Mouse (Mus musculus) frontal cortex, adult (tissue): ENCODE measurements around the gene Fryl.

ENCODE experiments used
- ATAC-seq: cut with Nextera tagmentation; 2 replicates; pipeline ENCODE4 v1.9.2; 2017; ENCODE audit warnings: mild to moderate bottlenecking, moderate library complexity, mixed read lengths; ENCODE audit not compliant: low TSS enrichment

The Fryl gene

DNA sequence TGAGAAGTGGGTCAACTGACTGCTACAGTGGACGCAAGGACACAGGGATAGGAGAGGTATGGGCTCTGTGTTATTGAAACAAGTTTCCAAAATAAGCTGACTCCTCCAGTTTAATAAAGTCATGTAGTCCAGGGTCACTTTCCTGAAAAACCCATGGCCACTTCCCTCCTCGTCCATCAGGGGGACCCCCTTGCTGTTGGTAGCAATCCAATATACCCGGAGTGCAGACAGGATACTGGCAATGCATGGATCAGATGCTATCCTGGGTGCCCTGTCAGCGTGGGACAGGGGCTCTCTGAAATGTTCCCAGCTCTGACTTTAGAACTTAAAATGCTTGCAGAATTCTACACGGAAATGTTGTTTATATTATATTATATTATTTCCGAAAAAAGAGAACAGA lies 34.0 kb downstream of the Fryl start:
- ATAC-seq: no peak

DNA sequence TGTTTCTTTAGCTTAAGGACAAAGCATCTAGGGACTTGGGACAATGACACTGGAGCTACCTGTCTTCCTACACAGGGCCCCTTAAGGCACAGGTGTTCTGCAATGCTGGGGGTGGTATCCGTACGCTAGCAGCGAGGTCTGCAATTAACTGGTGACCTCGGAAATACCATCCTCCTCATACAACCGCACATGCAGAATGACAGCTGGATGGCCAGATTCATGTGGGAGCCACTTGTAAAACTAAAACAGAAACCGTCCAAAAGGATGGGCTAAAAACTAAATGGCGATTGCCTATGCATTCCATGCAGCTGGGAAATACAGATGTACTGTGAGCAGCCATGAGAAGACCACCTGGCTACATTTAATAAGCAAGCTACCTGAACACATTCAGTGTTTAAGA lies 34.6 kb downstream of the Fryl start:
- no peak for ATAC-seq

DNA sequence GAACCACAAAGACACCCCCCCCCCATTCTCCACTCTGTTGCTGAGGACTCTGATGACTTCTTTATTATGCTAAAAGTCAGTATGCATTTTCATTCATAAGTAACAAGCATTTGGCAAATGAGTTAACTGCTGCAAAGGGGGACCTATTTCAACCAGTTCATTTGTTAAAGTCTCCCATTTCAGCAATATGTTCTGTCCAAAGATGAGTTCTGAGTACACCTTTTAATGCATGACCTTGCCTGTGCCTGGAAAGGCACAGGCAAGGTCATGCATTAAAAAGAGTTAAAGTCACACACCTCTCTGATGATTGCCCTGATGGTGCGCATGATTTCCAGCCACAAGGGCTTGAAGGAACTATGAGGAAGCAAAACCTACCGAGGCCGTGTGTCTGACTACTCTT lies 36.7 kb downstream of the Fryl start:
- ATAC-seq: no peak

DNA sequence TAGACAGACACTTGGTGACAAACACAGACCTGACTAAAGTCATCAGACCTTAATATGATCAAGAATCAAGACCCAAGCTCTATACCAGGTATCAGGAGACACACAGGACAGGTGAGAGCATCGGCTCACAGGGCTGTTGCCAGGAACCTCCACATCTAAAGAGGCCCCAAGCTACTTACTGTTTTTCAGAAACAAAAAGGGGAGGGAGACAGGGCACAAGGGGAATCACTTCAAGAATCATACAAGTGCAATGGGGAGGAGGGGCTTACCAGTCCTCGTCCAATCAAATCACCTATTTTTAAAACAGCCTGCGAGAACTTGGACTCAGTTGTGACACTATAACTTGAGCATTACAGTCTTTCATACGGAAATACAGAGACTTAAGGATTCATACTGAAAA lies 38.4 kb downstream of the Fryl start:
- ATAC-seq: no peak

DNA sequence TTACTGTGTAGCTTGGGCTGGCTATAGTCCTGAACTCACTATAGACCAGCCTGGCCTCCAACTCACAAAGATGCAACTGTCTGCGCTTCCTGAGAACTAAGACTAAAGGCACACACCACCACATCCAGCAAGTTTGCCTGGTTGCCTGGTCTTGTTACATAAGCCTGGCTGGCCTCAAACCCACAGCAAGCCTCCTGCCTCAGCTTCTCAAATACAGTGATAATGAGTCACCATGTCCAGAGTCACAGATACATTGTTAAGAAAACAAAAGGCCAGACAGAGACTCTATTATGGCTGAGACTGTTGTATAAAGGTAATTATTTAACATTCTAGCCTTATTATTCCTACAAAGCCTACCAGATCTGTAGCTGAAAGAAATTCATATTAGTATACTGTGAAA lies 39.3 kb downstream of the Fryl start:
- no peak for ATAC-seq

DNA sequence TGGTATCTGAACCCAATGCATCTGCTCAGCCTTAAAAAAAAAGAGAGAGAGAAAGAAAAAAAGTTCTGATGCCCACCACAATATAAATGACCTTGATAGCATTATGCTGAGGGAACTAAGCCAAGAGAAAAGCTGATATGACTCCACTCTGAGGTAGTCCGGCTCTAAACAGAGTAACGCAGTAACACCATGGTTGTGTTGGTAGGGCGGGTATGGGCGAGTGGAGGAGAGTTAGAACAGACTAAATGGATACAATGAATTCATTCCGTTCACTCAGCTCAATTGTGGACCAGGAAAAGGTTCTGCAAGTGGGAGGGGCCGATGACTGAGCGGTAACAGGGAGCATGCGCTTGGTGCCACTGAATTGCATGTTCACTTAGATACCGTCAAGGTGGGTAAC lies 40.4 kb downstream of the Fryl start:
- ATAC-seq: no peak

DNA sequence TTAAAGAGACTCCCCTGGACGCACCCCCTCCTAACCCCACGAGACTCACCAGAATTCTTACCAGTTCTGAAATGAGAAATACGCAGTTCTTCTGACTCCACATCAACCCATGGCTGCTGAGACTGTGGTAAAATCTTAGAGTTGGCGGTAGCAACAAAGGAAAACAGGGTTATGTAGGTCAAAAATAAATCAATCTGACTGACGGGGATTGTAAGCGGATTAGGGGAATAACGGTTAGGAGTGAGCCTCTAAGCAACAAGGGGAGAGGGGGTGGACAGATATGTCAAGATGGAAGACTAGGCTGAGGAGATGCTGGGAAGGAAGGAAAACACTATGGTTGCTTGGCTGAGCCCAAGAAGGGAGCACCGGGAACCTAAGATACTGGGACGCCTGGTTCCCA lies 44.0 kb downstream of the Fryl start:
- no peak for ATAC-seq

DNA sequence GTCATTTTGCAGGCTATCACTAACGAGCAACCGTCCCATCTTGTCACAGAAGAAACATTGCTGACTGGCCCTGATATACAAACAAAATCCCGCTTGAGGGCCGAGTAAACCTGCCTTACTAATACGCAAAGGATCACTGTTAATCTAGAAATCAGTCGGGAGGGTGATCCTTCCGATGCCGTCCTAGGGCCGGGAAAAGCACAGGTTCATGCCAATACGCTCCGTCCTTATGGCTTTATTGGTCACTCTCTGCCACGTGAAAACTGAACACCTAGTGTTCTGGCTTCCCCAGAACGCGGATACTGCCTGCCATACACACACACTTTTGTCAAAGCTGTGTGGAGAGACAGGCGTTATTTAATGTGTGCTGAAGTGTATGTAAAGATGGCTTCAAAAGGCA lies 44.5 kb downstream of the Fryl start:
- ATAC-seq: no peak

DNA sequence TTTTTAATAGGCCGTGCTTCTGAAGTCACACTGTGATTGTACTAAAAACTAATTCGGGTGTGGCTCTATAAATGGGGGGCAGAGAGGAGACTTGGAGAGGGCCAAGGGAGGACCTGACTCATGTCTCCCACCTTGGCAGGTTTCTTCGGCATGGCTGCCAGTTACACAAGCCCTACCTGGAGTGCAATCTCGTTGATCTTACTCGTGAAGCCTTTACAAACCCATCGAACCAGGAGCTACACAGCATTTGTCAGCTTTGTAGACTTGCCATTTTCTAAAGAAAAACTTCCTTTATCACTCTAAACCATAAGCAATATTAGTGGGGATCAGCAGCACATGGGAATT lies 45.5 kb downstream of the Fryl start:
- no peak for ATAC-seq

DNA sequence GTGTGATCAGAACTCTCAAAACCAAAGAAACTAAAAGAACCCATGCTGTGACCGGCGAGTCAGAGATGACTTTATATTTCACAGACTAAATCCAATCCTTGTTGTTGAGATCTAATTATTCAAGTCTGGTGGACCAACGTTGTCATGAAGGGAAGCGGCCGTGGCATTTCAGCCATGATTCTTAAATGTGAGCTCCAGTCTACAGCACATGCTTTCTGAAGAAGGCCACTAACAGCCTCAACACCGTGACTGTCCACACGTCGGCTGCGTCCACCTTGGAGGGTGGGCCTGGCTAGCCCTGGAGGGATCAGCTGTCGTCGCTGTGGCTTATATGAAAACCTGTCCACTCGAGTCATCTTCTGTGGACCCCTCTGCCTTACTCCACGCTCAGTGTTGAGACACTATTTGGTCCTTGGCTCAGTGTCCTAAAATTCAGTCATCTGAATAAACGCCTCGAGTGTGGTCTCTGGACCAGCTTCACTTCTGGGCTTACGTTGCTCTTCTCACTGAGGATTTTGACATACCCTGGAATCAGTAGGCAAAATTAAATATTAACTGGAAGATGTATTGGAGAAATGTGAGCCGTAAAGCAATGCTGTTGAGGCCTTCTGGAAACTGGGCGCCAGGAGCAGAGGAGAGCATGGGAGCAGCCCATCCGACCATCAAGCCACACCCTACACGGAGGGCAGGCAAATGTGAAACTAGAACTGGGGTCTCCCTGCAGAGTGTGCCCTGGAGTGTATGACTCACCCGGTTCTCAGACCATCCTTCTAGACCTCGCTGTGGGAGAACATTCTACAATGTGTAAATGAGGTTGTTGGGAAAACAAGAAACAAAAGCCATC lies 46.1 kb downstream of the Fryl start:
- no peak for ATAC-seq

DNA sequence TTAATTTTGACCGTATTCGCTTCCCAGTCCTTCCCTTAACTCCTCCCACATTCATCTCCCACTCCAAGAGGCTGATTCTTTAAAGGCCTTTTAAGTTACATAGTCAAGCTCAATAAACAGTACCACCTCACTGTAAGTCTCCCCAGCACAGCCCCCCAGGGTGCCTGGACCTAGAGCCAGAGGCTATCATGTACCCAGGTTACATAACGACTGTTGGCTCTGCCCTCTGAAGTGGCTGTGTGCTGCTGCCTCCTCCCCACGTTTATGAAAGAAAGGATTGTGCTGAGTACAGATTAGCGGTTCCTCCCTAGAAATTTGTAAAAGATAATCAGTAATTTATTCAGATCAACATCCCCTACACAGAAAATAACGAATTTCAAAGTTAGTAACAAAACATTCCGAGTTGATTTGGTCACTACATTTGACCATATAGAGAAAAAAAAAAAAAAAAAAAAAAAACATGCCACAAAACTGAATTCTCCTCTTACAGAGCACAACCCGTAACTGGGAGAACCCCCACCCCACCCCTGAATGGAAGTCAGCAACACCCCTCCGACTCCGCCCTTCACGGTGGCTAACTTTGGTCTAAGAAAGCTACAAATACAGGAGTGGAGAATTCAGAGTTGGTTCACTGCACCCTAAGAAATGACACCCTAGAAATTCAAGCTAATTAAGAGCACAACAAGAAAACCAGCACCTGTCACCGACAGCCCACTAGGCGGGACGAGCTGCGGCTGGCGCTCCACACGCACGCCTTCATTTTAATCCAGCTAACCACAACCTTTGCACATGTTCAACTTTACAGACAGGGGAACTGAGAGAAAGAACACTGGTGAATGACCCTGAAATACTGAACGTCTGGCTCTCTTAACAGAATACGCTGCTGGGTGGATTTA lies 47.0 kb downstream of the Fryl start:
- ATAC-seq: 0 out of 2 replicates have a peak, but pooled peaks have one; percentile 13

DNA sequence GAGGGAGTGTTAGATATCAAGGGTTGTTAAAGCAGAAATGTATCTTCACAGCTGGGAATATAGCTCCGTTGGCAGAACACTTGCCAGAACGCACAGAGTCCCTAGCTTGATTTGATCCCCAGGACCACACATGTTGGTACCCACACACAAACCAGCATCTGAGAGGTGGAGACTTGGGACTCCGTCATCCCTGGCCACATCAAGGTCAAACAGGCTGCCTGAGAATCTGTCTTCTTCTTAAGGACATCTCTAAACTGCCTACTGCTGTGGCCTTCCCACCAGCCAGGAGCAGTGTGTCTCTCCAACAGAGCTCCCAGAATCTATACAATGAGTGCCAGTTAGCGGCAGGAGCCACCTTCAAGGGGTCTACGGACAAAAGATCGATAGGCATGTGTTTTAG lies 47.8 kb downstream of the Fryl start:
- ATAC-seq: no peak

DNA sequence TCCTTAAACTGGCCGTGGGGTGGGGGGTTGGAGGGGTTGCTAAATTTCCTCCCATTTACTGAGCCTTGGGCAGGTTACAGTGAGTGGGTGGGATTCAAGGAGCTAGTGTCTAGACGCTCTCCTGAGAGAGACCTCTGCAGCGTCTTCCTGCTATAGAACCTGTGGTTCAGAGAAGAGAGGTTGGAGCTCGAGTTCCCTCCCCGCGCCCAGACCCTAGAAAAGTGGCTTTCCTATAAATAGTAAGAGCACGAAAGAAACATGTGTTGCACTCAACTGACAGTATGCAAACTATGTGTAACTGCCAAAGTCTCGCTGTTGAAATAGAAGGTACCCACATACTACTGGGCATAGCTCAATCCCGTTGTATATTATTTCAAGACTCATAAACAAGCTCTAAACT lies 49.7 kb downstream of the Fryl start:
- 0 out of 2 replicates have a peak, but pooled peaks have one; percentile 10 for ATAC-seq

DNA sequence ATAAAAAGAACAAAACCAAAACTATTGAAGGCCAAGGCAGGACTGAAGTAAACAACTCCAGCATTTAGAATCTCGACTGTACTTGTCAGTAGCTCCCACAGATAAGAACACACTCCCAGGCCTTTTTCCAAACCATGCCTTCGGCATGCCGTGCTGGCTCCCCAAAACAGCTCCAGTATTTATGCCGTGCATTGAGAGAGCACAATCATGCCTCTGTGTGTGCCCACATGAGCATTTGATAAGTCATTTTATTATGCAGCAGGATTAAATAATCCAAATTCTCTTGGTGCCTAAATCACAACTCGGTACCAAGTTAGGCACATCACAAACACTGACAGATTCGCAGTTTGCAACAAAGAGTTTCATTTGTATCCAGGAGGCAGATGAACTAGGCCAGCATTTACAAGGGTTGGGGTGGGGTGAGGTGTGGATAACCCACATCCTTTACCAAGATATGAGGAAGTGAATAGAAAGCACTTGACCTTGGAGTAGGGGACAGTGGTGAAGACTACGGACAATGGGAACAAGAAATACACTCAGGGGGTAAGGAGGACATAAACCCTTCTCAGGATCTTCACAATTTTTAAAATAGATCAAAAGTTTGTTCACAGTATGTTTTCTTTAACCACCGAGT lies 50.3 kb downstream of the Fryl start:
- ATAC-seq: peak; percentile 59

DNA sequence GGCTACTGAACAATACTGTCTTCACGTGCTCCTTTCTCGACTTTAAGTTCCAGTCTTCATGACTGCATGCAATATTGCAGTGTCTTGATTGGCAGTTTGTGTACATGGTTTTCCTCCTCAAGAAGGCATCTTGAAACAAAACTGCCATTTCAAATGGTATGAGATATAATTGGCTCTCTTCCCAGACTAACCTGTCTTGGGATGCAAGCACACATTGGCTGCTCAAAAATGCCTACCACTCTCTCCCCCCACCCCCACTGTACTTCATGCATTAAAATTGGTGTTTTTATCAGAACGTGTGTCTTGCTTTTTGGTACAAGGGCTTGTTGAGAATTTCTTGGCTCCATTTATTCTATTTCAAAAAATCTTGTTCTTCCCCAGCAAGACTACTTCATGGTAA lies 51.4 kb downstream of the Fryl start:
- ATAC-seq: no peak

DNA sequence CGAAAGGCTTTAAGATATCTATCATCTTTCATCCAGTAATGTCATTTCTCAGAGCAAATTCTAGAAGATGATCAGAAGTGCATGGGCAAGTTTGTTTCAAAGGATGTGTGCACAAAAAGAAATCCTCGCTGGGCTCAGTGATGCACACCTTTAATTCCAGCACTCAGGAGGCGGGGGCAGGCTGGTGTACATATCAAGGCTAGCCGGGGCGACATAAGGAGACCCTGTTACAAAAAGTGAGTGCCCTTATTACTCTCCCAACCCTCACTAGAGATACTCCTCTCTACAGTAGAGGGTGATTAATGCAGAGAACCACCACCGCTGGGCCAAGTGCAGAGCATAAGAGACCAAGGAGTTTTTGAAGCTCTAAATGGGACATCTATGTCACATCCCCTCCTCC lies 53.9 kb downstream of the Fryl start:
- ATAC-seq: no peak

DNA sequence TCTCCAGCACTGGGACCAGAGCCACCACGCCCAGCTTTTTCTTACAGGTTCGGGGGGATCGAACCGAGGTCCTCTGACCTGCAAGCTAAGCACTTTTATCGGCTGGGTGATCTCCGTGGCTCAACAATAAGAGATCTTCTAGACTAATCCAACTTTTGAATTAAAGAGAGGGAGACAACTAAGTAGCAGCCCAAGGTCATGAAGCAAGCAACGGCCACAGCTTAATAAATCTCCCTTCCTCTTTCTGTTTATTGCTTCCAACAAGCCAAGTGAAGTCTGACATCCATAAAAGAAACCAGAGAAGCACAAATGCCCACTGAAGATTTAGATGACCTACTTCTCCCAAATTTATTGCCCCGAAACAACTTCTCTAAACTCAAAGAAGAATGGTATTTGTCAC lies 54.3 kb downstream of the Fryl start:
- ATAC-seq: no peak

DNA sequence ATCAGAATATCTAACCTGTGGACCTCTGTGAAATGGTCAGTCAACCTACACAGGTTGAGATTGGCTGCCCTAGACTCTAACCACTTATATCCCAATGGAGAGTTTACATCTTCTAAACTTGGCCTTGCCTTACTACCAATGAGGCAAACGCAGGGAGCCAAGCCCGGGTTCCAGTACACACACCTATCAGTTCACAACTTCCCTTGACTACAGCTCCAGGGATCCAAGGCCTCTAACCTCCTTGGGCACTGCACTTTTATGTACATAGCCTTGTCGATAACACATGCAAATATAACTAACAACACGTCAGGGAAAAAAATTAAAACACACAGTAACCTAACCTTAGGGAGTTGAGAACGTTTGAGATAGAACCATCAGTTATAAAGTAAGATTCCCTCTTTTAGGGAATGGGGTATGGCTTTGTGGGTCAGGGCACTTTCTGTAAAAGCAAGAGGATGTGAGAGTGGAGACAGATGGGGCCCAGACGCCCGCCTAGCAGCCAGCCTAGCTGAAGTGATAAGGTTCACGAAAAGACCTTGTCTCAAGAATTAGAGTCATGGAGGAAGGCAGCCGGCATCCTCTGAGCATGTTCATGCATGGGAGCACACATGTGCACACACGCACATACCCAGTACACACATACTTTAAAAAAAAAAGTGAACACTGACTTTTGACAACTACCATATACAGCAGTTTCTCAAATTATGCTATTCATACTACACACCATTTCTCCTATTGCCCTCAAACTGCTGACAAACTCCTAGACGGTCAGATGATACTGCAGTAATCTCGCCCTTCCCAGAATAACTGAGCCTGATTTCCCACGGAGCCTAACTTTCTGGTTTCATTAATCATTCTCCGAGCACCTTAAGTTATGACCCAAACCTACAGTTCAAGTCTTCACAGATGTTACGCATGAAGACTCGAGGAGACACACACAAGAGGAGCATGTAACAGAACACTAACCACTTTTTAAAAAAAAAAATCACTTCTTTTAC lies 55.7 kb downstream of the Fryl start:
- ATAC-seq: no peak

DNA sequence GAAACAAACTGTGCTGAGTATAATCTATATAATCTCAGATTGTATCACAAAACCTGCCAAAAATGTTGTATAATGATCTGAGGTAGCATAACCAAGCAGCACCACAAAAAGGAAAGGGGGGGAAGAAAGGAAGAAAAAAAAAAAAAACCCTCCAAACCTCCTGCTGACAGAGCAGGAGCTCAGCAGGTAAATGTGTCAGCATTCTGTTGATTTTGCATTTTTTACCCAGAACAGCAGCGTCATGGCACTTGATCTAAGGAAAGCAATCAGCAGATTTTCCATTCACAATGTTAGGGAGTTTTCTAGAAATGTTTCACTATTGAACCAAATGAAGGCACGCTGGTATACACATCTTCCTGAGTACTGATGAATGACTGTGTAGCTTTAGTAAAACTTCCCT lies 56.8 kb downstream of the Fryl start:
- ATAC-seq: no peak; the same call in 1 of the 2 replicates

DNA sequence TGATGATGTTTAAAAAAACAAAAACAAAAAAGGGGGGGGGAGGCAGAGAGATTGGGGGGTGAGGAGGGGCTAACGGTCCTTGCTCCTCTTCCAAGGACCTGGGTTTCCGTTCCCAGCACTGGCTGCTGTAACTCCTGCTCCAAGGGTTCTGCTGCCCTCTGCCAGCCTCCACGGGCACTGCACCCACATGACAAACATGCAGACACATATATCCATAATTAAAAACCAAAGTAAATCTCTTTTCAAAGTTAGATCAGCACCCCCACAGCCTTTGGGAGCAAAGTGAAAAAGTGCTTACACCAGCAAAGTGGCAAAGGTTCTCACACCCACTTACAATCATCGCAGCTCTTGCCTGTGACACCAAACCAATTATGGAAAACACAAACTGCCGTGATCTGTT lies 57.7 kb downstream of the Fryl start:
- no peak for ATAC-seq

DNA sequence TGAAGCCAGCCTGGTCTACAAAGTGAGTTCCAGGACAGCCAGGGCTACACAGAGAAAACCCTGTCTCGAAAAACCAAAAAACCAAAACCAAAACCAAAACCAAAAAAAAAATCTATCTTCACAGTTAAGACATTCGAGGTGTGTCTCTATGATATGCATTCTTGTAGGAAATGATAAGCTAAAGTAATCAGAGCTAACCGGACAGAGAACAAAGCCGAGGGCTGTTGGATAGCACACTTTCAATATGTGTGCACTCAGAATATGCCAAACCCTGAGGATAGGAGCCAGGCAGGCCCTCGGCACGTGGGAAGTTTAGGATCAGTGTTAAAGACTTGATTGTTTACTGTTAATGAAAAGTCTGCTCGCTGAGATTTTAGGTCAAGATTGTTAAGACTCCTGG lies 58.6 kb downstream of the Fryl start:
- no peak for ATAC-seq
